Comparison of ENCODE assay signal across 8 mouse cellular contexts in genomic region chr1:128456844-128457445, GRCm38 (mm10). TPM values are rescaled to one million over a fixed set of nuclear protein-coding genes. Genes with fewer than 3 reads are reported as not detected.
DNase-seq lines count a peak whose midpoint lies in the region; ATAC-seq and TF ChIP-seq lines count a peak whose summit lies in the region.

No protein-coding gene starts in this region.

- ATAC-seq in heart, embryonic 11.5 days (replicated peaks; ENCODE audit: insufficient number of reproducible peaks, low FRiP score, low TSS enrichment) = no peak
- ATAC-seq in megakaryocyte, adult 5-6 weeks (ENCODE audit: poor library complexity, severe bottlenecking) = no peak

- WGBS in heart, embryonic 11.5 days (ENCODE audit: insufficient replicate concordance) = 40% methylated on average over 18 of the region's 18 CpGs
- WGBS in kidney, adult 2 months = 11% methylated on average over 18 of the region's 18 CpGs

- H3K4me1 ChIP-seq in heart, embryonic 11.5 days (ENCODE audit: control insufficient read depth, insufficient read depth, low read length) = no peaks in the 10 kb centered on the region
- H3K4me1 ChIP-seq in kidney, adult 2 months (ENCODE audit: control insufficient read depth, insufficient read depth, low read length) = peaks cover 4% of the 10 kb centered on the region; the same call in 1 of the 2 replicates

- DNase-seq in ovary, postnatal 36 days (ENCODE audit: low spot score) = peak; percentile 18
- DNase-seq in ovary, postnatal 14 days (ENCODE audit: low spot score) = no peak
- peak; percentile 56 for DNase-seq in kidney, adult 2 months
- DNase-seq in lung, postnatal 25 days (ENCODE audit: low spot score) = peak; percentile 71
- DNase-seq in right cerebral cortex, postnatal 36 days (ENCODE audit: low spot score in 2 of 2) = no peak
- no peak for DNase-seq in thymus, postnatal 36 days

- H3K27me3 ChIP-seq in heart, embryonic 11.5 days (ENCODE audit: control insufficient read depth, insufficient read depth, low read length) = no peaks in the 10 kb centered on the region
- H3K27me3 ChIP-seq in kidney, adult 2 months (replicated peaks; ENCODE audit: control insufficient read depth, insufficient read depth, low read length) = no peaks in the 10 kb centered on the region

- no peak for TF ChIP-seq POLR2A in kidney, adult 2 months (IDR thresholded peaks at IDR 0.05; ENCODE audit: low read depth, low read length)

- no peaks in the 10 kb centered on the region for H3K36me3 ChIP-seq in heart, embryonic 11.5 days (ENCODE audit: control insufficient read depth, insufficient read depth, low read length)
- H3K36me3 ChIP-seq in kidney, adult 2 months (ENCODE audit: control insufficient read depth, insufficient read depth, low read length) = no peaks in the 10 kb centered on the region

- H3K9ac ChIP-seq in heart, embryonic 11.5 days (ENCODE audit: low read depth, low read length) = peak overlapping the region; percentile 43; the same call in 1 of the 2 replicates

- no peak for TF ChIP-seq CTCF in kidney, adult 2 months (conservative IDR thresholded peaks at IDR 0.05; ENCODE audit: insufficient read depth, insufficient read length, low read depth, low read length)

- no peak overlapping the region for H3K4me3 ChIP-seq in heart, embryonic 11.5 days (ENCODE audit: low read depth, low read length)
- H3K4me3 ChIP-seq in kidney, adult 2 months (ENCODE audit: insufficient read depth, low read depth, low read length) = peak overlapping the region; percentile 8; the same call in 1 of the 2 replicates

- no peak overlapping the region for H3K27ac ChIP-seq in heart, embryonic 11.5 days (ENCODE audit: low read depth, low read length)
- no peak overlapping the region for H3K27ac ChIP-seq in kidney, adult 2 months (ENCODE audit: insufficient read depth, low read depth, low read length)

- H3K4me2 ChIP-seq in heart, embryonic 11.5 days = peak overlapping the region; percentile 56

- H3K9me3 ChIP-seq in heart, embryonic 11.5 days (replicated peaks; ENCODE audit: control insufficient read depth, low read length) = no peaks in the 10 kb centered on the region

RNA-seq across cellular contexts. Expression of gene Dars, which starts 39.8 kb away (rescaled TPM):
- 71.1 and 79.2 TPM in 2 replicates for polyA plus RNA-seq in heart, embryonic 11.5 days (2014; fragmentation: Nextera tagmentation; extraction: Ambion mirVana)
- 16.7 and 21.9 TPM in 2 replicates for polyA plus RNA-seq in kidney, adult 2 months (2012; rRNA removed)
- 101 and 106 TPM in 2 replicates for total RNA-seq in megakaryocyte, adult 5-6 weeks (2015)
- 149 and 150 TPM in 2 replicates for total RNA-seq in megakaryocyte, adult 5-6 weeks (2017)

Comparison
In these comparisons a context has a peak if more than half of its experiments do, and no peak if none do; other contexts are left out.
1. DNase-seq: peak in ovary, postnatal 36 days (single experiment), kidney, adult 2 months (single experiment) and lung, postnatal 25 days (single experiment); none in ovary, postnatal 14 days (single experiment), right cerebral cortex, postnatal 36 days (0 of 2) and thymus, postnatal 36 days (0 of 2).